Mouse (Mus musculus): Measurements from ENCODE around the gene Ctdspl.

Ctdspl gene

GRCm38 (mm10) chr9:118926111-118926650 lies at the start of gene Ctdspl:
Gene Ctdspl (plus strand): TSS chr9:118926453.
- no peak for DNase-seq (ENCODE audit: low read depth, low spot score)

- DNase-seq (ENCODE audit: low read depth, low spot score) = no peak
Measured at GRCm38 (mm10) chr9:118876902-118877301, 49.4 kb upstream of the Ctdspl start.

- no peak for DNase-seq (ENCODE audit: low read depth, low spot score)
Measured at GRCm38 (mm10) chr9:118877365-118878008, 48.8 kb upstream of the Ctdspl start.

GRCm38 (mm10) chr9:118878596-118878995 lies 47.7 kb upstream of the Ctdspl start:
- DNase-seq (ENCODE audit: low read depth, low spot score) = no peak

- DNase-seq (ENCODE audit: low read depth, low spot score) = no peak
Measured at GRCm38 (mm10) chr9:118881281-118881945, 44.8 kb upstream of the Ctdspl start.

GRCm38 (mm10) chr9:118881946-118882284 lies 44.3 kb upstream of the Ctdspl start:
- DNase-seq (ENCODE audit: low read depth, low spot score) = no peak

- no peak for DNase-seq (ENCODE audit: low read depth, low spot score)
Measured at GRCm38 (mm10) chr9:118883150-118883549, 43.1 kb upstream of the Ctdspl start.

- no peak for DNase-seq (ENCODE audit: low read depth, low spot score)
Measured at GRCm38 (mm10) chr9:118885785-118886184, 40.5 kb upstream of the Ctdspl start.

- DNase-seq (ENCODE audit: low read depth, low spot score) = no peak
Measured at GRCm38 (mm10) chr9:118887201-118887600, 39.1 kb upstream of the Ctdspl start.

- DNase-seq (ENCODE audit: low read depth, low spot score) = no peak
Measured at GRCm38 (mm10) chr9:118887734-118888133, 38.5 kb upstream of the Ctdspl start.

GRCm38 (mm10) chr9:118890149-118890548 lies 36.1 kb upstream of the Ctdspl start:
- no peak for DNase-seq (ENCODE audit: low read depth, low spot score)

- no peak for DNase-seq (ENCODE audit: low read depth, low spot score)
Measured at GRCm38 (mm10) chr9:118890645-118891044, 35.6 kb upstream of the Ctdspl start.

GRCm38 (mm10) chr9:118891068-118891467 lies 35.2 kb upstream of the Ctdspl start:
- DNase-seq (ENCODE audit: low read depth, low spot score) = no peak

- DNase-seq (ENCODE audit: low read depth, low spot score) = no peak
Measured at GRCm38 (mm10) chr9:118891593-118891992, 34.7 kb upstream of the Ctdspl start.

GRCm38 (mm10) chr9:118895101-118895500 lies 31.2 kb upstream of the Ctdspl start:
- DNase-seq (ENCODE audit: low read depth, low spot score) = no peak

GRCm38 (mm10) chr9:118900677-118901076 lies 25.6 kb upstream of the Ctdspl start:
- no peak for DNase-seq (ENCODE audit: low read depth, low spot score)

- DNase-seq (ENCODE audit: low read depth, low spot score) = no peak
Measured at GRCm38 (mm10) chr9:118901917-118902316, 24.3 kb upstream of the Ctdspl start.

- DNase-seq (ENCODE audit: low read depth, low spot score) = peak; percentile 86
Measured at GRCm38 (mm10) chr9:118907934-118908620, 18.2 kb upstream of the Ctdspl start.

GRCm38 (mm10) chr9:118913048-118913447 lies 13.2 kb upstream of the Ctdspl start:
- DNase-seq (ENCODE audit: low read depth, low spot score) = no peak

- DNase-seq (ENCODE audit: low read depth, low spot score) = no peak
Measured at GRCm38 (mm10) chr9:118913613-118914012, 12.6 kb upstream of the Ctdspl start.

GRCm38 (mm10) chr9:118914589-118914988 lies 11.7 kb upstream of the Ctdspl start:
- DNase-seq (ENCODE audit: low read depth, low spot score) = no peak

GRCm38 (mm10) chr9:118915290-118915689 lies 11.0 kb upstream of the Ctdspl start:
- no peak for DNase-seq (ENCODE audit: low read depth, low spot score)

Data from mesoderm, embryonic 11.5 days (tissue).